Mouse (Mus musculus): ENCODE measurements around the gene Abcb11.

The Abcb11 gene

DNA sequence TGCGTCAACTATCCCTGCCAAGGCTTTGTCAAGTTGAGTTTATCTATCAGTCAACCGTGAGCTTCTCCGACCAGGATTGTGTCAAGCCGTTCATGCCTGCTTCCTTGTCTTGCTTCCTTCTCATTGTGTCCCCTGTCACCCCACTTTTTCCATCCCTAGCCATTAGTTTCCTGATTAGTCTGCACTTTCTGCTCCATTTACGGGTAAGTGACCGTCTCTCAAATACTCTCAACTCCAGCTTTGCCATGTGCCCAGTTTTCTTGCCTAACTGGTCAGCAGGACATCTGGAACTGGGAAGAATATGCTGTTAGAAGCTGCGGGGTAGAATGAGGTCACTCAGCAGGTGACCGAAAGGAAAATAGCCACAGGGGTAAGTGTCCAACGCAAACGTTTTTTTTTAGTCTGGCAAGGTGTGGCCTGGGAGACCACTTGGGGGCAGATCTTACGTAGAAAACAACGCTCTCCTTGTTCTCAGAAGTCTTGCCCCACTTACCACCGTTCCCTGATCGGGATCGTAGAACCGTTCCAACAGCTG, 94.1 kb downstream of the Abcb11 start:
- no peak for DNase-seq

DNA sequence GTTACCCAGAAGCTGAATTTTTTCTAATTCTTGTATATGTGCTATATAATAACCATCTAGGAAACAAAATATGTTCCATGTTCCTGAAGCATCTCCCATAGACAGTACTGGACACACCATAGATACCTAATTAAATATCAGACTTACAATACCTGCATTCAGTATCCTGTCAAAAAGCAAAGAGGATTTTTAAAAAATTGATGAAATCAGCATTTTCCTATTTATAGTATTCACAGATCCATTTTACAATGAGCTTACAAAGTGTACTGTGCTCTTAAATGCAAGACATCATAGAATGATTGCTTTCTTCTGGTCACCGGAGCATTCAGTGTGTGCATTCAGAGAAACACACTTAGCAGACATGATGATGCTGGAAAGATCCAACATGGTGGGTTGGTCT, 95.3 kb downstream of the Abcb11 start:
- no peak for DNase-seq

DNA sequence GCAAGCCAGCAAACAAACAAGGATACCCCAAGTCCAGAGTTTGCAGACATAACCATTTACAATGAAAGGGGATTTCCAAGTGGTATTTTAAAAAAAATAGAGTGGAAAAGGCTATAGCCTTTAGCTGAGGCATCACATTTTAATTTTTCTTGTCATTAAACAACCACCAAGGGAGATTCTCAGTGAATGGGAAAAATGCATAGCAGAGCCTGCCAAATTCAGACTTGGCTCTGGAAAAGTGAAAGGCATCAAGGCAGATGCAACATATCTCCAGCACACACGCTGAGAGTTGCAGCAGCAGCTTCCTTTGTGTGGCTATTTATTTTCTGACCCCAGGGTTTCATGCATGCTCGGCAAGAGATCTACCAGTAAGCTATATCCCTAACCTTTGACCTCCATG, 97.5 kb downstream of the Abcb11 start:
- DNase-seq, result no peak

DNA sequence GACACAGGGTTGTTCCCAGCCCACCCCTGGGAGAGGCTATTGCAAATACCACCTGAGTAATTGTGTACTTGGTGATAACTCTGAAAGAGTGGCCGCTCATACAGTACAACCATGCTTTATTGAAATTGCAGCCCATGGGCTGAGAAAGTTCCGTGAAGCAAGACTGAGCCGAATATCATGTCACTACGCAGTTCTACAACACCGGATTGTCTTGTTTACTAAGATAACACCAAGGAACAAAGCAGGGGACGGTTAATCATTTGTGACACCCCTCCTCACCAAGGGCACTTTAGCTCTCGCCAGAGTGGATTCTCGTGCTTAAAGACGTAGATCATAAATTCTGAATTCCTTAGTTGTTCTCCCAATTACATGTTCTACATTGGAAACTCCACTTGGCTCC, 103.1 kb downstream of the Abcb11 start:
- DNase-seq, result no peak

DNA sequence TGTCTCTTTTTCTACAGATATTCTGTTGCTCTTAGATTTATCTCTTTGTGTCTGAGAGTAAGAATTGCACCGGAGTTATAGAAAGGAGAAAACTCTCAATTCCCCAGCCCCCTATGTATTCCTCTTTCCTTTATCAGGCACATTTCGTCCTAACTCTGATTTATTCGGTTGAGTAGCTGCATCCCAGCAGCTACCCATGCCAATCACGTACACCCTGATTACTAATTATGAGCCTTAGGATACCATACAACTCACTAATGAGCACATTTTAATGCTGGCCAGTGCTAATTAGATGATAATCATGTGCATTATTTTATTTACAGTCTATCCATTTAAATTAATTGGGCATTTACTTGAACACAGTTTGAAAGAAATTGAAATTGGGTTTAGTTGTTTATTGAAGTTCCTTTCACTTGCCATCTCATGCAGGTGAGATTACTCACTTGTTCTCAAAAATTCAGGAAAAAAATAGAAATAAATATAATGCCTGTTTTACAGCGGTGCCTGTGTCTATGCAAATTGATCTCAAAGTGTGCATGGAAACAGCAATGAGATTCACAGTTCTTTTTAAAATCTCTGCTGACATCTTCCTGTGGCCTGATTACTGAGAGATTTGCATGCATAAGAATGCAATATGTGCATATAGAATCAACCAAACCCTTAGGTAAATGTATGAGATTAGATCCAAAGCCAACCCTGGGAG, 107.3 kb downstream of the Abcb11 start:
- no peak for DNase-seq

DNA sequence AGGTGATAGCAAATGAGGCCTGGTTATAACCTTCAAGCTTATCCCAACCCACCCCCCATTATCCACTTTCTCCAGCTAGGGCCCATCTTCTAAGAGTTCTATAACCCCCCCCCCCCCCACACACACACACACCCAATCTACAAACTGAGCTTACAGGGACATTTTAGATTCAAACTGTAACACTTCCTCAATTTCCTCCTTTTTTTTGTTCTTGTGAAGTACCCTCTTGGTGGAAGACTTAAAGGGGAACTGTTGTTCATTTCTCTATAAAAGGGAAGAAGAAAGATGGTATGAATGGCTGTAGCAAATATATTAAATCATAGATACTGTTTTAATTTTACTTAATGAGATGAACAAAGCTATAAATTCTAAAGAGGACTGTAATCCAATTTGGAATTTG, 110.3 kb downstream of the Abcb11 start:
- no peak for DNase-seq

DNA sequence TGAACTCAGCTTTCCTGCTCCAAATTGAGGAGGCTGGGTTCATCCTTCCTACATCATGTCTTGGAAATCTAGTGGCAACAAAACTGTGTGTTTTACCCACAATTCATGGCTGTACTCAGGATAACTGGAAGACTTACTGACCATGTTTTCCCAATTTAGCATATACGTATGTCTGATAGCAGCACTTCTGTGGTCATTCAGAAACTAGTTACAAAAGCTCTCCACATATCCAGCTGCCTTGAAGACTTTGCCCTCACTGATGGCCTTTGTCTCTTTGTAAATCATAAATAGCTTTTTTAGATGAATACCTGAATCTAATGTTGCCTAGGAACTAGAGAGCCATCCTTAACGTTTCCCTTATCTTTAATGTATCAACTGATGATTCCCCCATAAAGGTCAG, 112.3 kb downstream of the Abcb11 start:
- DNase-seq, result no peak

DNA sequence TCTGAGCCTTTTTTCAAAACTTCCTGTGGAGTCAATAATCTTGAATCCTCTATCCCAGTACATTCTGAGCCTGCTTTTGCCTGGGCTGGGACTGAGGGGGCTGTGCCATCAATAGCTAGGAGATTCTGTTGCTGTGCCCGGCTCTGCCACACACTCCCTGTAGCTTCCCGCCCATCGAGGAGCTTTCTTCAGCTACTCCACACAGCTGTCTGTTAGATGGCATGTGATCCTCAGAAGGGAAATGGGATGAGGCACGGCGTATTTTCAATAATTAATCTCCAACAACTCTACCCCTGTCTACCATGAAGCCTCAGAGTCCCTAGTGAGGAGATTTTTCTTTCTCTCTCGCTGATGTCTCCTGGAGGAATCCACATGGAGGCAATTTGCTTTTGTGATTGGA, 113.8 kb downstream of the Abcb11 start:
- no peak for DNase-seq

DNA sequence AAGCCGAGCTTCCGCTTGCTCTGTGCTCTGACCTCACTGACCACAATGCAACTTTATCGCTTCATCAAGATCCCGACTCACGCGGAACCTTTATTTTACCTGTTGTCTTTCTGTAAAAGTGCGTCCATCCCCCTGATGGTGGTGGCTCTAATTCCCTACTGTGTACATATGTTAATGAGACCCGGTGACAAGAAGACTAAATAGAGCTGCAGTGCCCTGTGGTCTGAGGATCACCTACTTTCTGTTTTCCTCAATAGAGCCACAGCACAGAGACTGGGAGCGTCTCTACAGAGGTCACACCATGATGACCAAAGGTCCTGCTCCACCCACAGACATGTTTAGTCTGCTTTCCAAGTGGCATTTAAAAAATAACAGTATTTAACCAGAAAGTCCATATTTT, 115.5 kb downstream of the Abcb11 start:
- DNase-seq, result no peak

DNA sequence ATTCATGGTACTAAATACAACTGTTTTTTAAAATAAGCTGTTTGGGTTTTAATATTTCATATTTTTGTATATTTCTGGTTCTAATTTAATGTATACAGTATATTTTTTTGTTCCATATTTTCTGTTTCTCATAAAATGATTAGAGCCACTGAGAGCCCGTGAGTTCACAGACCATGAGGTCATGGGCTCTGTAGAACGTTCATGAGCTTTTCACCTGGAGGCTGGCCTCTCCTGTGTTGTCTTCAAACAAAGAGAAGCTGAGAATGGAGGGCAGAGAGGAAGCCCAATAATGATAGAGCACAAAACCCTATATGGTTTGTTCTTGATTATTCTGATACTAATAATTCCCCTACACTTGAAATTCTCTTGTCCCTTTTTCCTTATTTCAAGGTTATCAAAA, 117.7 kb downstream of the Abcb11 start:
- DNase-seq, result no peak

DNA sequence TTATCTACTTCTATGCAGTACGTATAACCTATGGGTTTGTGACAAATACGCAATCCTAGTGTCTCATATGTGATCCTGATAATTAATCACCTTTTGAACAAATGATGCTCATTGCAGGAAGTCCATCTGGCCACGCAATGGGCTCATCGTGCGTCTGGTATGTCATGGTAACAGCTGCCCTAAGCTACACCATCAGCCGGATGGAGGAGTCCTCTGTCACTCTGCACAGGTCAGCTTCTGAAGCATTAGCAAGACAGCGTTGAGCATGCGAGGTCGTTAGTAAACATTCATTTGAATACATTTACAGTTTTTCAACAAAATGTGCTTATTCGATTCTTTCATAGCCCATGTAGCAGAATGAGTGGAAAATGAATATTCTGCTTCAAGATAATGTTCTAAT, 119.6 kb downstream of the Abcb11 start:
- no peak for DNase-seq

DNA sequence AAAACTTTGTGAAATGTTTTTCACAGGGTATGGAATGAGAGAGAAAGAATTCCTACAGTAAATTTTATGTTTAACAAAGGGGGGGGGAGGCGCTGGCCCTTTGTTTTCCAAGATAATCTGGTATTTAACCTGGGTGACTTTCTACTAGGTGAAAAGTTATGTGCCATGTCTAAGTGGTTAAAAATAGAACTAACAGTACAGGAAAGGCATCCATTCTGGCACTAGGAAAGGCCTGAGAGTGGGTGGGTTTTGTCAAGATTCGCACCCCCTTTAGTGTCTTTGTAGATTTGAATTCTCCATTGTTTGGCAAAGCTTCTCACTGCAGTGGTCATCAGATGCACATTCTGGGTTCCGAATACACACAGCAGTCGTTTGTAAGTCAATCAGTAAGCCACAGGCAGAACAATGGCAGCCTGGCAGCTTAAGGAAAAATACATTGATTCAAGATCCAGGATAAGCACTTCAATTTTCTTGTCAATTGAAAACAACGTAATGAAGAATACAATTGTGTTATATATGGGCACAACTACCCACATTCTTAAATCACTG, 120.5 kb downstream of the Abcb11 start:
- DNase-seq, result no peak

DNA sequence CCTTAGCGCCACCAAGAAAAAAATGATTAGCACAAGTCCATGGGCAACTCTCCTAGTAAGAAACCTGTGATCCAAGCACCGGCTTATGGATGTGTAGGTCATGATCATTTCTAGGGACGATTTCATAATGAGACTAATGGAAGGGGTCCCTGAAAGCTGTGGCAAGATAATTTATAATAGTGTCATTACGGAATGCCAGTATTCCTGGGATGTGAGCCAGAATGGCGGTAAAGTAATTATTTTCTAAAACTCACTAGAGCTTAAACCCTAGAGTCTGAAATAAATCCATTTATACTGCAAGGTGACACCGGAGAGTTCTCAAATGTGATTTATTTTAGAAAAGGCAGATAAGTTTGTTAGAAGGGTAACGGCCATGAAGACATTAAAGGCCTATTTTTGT, 127.2 kb downstream of the Abcb11 start:
- DNase-seq, result no peak

DNA sequence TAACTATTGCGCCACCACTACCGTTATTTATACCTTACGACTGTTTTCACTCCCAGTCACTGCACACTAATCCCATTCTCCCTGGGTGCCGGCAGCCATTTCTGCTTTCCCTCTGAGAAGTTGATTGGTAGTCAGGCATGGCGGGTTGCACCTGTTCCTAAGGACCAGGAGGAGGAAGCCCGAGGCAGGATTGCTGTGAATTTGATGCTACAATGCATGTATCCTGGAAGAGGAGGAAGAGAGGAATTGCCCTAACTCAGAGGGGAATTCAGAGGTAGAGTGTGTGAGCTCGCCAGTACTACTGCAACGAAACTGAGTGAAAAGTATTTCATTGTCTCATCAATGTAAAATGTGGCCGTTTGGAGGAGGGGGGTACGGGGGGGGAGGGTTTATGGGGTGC, 129.8 kb downstream of the Abcb11 start:
- no peak for DNase-seq

DNA sequence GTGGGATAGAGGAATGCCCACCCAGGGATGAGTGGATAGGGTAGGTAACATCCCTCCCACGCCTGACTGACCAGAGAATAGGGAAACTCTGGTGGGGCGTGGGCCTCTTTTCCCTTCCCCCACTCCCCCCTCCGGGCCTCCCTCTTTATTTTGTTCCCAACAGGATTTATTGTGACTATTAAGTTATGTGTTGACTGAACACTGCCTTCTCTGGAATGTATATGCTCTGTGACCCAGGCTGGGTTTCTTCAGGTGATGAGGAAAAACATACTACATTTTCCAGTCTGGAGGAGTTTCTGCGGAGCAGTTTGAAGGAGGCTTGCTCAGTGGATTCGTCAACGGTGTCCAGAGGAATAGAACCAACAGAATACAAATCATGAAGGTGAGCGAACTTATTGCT, 131.6 kb downstream of the Abcb11 start, which contains the start of gene G6pc2:
G6pc2 (plus strand) TSS at position 301 of the 400 bp plus-strand sequence.
- no peak for DNase-seq

DNA sequence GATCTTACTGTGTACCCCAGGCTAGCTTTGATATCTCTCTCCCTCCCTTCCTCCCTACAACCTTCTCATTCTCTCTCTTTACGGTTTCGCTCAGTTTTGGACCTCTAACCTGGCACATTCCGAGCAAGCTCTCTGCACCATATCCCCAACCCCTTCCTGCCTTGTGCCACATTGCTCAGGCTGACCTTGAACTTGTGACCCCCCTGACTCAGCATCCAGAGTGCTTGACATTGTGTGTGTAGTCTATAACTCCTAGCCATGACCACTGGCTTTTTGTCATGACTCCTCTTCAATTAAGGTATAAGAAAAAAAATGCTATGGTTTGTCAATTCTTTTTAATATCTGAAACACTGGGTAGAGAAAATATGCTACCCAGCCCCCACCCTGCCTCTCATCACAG, 132.7 kb downstream of the Abcb11 start:
- DNase-seq, result no peak

DNA sequence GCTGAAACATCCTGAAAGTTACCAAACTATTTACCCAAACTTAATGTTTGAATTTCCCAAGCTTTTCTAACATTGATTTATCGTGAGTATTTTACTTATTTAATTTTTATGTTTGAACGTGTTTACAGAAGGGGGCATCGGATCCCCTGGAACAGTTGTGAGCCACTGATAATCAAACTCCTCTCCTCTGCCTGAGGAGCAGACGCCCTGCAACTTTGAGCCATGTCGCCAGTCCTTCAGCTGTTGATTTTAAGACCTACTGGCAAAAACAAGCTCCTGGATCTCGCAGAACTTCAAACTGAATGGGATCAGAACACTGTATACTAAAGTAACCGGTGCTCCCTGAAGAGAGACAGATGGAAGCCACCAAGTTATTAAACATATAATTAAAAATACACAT, 135.9 kb downstream of the Abcb11 start:
- no peak for DNase-seq

DNA sequence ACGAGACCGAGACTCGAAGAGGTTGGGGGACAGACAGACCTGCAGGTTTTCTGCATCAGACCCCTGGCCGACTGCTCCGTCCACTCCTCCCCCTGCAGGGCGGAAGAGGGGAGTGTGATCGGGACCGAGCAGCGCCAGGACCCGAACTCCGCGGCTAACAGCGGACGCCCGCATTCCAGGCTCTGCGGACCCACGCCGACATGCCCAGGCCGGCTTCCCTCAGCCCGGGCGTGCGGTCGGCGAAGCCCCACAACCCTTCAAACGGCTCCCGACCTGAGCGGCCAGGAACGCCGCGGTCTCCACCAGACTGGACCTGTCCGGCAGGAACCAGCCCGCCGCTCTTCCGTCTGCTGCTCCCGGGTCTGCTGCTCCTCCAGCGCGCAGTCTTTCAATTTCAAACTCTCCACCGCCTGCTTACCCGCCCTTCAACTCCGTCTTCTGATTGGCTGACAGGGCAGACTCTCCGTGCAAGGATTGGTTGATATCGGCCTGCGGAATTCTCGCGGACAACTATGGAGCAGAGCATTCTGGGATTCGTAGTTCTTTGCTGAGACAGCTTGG, 136.5 kb downstream of the Abcb11 start, which contains the start of gene Spc25:
Spc25 (minus strand) TSS at position 404 of the 561 bp plus-strand sequence.
- peak; percentile 83 for DNase-seq

DNA sequence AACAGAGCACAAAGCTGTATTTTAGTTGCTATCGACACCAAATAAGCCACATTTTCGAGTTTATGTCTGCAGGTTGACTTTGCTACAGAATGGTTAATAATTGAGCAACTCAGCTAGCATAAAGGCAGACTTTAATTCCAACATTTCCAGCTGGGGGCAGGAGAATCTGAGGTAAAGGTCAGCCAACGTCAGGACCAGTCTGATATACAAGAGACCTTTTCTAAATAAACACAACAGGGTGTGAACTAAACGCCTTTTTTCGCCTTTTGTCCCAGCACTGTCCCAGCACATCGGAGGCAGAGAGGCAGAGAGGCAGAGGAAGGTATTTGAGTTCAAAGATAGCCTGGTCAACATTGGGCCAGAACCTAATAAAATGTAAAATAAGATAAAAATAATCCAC, 137.2 kb downstream of the Abcb11 start:
- no peak for DNase-seq

DNA sequence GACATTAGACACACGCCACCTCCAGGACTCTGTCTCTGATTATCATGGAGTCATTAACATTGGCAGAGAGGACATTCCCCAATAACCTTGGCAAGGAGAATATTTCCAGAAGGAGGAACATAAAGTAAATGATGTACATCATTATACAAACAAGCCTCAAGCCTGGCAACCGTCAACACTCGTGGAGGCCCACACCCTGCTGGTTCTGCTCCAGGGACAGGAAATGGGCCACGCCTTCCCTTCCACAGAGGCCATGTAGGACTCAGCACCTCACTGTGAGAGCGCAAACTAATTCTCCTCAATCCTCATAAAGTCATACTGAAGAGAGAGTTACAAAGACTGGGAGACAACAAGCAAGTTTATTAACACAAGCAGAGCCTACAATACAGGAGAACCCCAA, 148.9 kb downstream of the Abcb11 start:
- no peak for DNase-seq

DNA sequence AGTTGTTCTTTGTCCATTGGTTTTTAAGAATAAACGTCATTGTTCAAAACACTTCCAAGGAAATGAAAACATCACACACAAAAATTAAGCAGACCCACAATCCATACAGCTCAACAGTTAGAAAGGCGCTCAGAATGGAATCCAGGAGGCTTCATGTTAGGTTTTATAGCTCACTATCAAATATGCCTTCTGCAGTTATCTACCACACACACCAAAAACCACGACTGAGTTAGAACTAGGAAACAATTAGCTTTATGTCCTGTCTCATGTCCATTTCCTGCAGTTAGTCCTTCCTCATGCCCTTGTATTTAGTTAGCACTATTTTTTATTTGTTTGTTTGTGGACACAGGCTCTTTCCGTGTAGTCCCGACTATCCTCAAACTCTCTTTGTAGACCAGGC, 151.4 kb downstream of the Abcb11 start:
- no peak for DNase-seq

DNA sequence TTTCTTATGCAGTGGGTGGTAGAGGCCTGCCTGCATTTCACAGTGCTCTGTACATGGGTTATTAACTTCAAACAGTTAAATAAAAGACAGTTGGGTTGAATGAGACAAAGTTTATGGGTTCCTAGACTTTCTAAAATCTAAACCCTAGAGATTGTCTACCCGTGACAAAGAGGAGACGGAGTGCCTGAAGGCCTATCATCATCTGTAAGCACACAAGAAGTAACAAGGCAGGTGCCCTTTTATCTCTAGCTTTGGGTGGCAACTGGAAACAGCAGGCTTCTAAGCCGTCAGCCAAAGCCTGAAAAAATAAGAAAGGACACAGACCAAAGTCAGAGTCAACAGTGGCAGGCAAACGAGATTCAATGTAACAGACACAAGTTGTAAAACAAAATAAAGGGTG, 153.2 kb downstream of the Abcb11 start:
- no peak for DNase-seq

DNA sequence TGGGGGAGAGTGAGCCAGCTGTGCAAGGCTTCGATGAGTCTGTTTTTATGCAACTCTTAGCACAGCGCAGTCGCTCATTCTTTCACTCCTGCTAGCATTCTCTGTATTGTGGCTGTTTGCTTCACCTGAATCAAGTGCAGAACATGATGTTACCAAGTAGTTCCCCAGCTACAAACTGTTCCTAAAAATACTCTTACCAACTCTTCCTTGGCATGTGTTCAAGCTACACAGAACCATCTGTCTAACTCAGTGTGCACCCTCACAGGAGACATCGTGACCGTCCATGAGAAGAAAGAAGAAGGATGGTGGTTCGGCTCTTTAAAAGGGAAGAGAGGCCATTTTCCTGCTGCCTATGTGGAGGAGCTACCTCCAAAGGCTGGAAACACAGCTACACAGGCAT, 153.7 kb downstream of the Abcb11 start:
- no peak for DNase-seq
